Mouse (Mus musculus) granulocyte monocyte progenitor cell, adult 5-6 weeks (primary cell): ENCODE measurements around the gene Adora2b. TPM values are rescaled to one million over a fixed set of nuclear protein-coding genes. Genes with fewer than 3 reads are reported as not detected.
"Not testable (repeated sequence)": the region's sequence is repeated elsewhere in the genome, so short reads cannot be mapped to it uniquely, and the experiment has no call there.

Source experiments
- ATAC-seq: replicated peaks from 2 replicates; pipeline ENCODE4 v1.8.0; 2016; ENCODE audit warnings: mild to moderate bottlenecking, moderate TSS enrichment, inconsistent platforms; ENCODE audit not compliant: poor library complexity, severe bottlenecking
- total RNA-seq, 2 experiments: library from RNA; stranded (forward) in 1 of 2; stranded (reverse) in 1 of 2; fragments of 200-712, 200-1000 nt in 1 of 2; fragments of >200 nt in 1 of 2; fragmentation: Nextera tagmentation in 1 of 2; gene quantifications; 2 replicates each; pipeline ENCODE4 v1.2.3; 2014 to 2017

The Adora2b gene
- total RNA-seq, 2 experiments from 2014 or later: 0.46 to 1.0 TPM

GRCm38 (mm10) chr11:62259214-62259613 is 10.4 kb downstream of the Adora2b start:
- ATAC-seq: no peak

DNA sequence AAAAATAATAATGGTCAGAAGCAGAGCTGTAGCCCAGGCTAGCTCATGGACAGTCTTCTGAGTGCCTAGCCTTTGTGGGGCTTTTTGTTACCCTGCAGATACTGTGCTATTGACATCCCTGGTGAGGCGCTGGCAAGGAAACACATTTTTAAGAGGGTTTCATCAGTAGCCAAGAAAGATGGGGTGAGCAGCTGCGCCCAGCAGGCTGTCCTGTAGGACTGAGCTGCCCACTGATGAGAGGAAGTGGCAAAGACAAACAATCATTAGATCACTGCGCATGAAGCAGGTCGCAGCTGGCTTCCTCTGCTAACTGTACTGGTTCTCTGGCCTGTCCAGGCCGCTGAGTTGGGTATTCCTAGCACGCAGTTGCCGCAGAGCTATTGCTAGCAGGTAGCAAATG is 14.8 kb downstream of the Adora2b start:
- ATAC-seq: no peak

- no peak for ATAC-seq
These were observed 15.2 kb downstream of the Adora2b start for GRCm38 (mm10) chr11:62264018-62264417.

GRCm38 (mm10) chr11:62265642-62266041 is 16.9 kb downstream of the Adora2b start:
- no peak for ATAC-seq

- ATAC-seq: no peak
These were observed 17.9 kb downstream of the Adora2b start for GRCm38 (mm10) chr11:62266466-62267214.

GRCm38 (mm10) chr11:62268381-62268780 is 19.6 kb downstream of the Adora2b start:
- ATAC-seq: no peak

DNA sequence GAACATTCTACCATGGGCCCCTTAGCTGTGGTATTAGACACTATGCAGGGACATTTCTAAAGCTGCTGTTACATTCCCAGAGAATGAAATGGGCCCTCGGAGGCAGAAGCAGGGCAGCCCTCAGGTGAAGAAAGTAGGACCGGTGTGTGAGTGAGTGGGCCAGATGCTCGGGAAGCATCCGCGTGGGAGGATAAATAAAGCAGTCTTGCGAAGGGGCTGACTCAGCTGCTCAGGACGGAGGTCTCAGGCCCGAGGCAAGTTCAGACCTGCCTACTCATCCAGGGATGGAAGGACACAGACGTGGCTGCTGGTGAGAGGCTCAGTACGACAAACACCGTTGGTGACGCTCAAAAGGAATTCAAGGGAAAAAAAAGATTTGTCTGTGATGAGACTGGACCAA is 20.3 kb downstream of the Adora2b start:
- no peak for ATAC-seq

- ATAC-seq: no peak
These were observed 22.1 kb downstream of the Adora2b start for GRCm38 (mm10) chr11:62270851-62271250.

DNA sequence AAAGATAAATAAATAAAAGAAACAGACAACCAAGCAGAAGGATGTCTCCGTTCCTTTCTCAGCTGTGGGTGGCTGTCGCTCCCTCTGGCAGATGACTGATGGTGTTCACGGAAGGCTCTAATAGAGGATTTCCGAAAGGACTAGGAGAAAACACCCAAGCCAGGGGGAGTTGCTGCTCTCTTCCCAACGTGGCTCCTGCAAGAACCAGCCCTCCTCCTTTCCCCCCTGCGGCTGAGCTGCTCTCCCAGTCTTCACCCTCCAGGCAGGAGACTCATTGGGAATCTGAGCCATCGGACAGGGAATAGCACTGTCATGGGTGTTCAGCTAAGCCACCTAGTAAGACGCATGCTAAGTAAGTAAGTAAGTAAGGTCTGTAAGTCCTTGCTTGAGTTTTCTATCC is 28.3 kb downstream of the Adora2b start:
- no peak for ATAC-seq

- ATAC-seq: peak; percentile 71
These were observed 29.2 kb downstream of the Adora2b start for GRCm38 (mm10) chr11:62278027-62278426.

- ATAC-seq: peak; percentile 66
These were observed 32.2 kb downstream of the Adora2b start, which contains the start of the genes Zswim7 and Ttc19 for GRCm38 (mm10) chr11:62280675-62281600. Zswim7 (minus strand) TSS chr11:62281375. Ttc19 (plus strand) TSS chr11:62281473.

DNA sequence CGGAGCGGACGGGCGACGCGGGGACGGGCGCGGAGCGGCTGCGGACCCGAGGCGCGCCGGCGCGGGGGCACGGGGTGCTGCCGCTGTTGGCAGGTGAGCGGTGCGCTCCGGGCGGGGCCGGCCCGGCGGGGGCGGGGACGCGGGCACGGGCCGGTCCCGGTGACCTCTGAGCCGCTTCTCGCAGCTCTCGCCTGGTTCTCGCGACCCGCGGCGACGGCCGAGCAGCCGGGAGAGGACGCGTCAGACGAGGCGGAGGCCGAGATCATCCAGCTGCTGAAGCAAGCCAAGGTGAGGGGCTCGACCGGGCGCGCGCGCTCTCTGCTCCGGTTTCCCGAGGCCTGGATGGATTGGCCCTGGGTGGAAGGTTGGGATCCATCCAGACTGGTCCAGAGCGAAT is 32.8 kb downstream of the Adora2b start:
- ATAC-seq: peak; percentile 17; the same call in 1 of the 2 replicates

DNA sequence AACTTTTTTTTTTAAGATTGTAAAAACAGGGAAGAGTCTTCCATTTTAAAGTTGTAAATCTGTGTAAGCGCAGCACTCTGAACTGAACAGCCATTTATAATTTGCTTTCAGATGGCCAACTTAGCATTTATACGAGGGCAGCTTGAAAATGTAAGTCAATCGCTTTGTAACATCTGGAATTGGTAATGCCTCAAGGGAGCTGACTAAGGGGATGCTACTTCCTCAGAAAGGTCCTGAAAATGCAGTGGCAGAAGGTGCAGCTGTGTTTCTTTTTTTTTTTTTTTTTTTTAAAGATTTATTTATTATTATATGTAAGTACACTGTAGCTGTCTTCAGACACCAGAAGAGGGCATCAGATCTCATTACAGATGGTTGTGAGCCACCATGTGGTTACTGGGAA is 35.2 kb downstream of the Adora2b start:
- ATAC-seq: not testable (repeated sequence)

- ATAC-seq: peak; percentile 44
These were observed 36.2 kb downstream of the Adora2b start for GRCm38 (mm10) chr11:62285020-62285419.

GRCm38 (mm10) chr11:62287700-62288099 is 38.9 kb downstream of the Adora2b start:
- ATAC-seq: no peak

DNA sequence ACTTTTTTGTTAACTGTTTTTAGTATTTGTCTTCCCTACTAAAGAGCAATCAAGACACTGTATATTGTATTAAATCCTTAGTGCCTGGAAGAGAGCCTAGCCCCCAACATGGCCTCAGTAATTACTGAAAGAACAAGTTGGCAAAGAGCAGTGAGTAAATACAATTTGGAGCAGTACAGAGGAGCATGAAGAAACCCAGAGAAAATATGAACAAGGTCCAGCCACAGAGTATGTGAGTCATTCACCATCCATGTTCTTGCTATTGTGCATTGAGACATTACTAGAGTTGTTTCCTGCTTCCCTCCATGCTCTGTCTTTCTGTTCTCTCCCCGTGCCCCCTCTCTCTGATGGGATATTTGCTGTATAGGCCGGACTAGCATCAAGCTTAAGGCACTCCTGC is 45.3 kb downstream of the Adora2b start:
- ATAC-seq: no peak

DNA sequence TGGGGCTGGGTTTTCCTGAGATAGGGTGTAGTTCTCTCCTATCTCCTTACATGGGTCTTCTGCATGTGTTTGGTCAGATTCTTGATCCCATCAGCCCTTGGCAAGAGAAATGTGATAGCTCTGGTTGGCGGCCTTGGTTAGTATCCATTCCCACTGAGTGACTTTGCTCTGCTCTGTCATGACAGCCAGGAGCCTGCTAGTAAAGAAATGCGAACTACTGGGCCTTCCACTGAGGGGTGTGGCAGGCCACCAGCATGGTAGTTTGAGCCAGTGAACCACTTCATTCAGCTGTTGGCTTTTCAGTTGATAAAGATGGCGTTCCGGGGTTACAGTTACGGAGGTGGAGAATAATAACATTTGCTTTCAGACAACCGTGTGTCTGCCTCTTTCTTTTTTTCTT is 50.1 kb downstream of the Adora2b start:
- no peak for ATAC-seq

DNA sequence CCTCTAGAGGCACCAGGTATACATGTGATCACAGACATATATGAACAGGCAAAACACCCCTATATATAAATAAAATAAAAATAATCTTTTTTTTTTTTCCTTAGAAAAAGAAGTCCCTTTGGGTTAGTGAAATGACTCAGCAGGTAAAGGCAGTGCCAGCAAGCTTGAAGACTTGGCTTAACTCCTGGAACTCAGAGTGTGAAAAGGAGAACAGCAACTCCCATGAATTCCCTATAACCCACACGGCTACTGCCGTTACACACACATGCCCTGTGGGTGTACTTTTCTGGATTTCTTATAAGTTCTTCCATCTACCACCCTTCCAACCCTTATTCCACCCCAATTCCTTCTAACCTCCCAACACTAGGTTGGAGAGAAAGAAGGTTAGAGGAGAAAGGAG is 57.1 kb downstream of the Adora2b start:
- ATAC-seq: no peak

GRCm38 (mm10) chr11:62309296-62309695 is 60.5 kb downstream of the Adora2b start:
- ATAC-seq: no peak

- no peak for ATAC-seq
These were observed 66.2 kb downstream of the Adora2b start for GRCm38 (mm10) chr11:62314984-62315383.
